Mouse (Mus musculus) cortical plate, adult 2 months (tissue): Measurements from ENCODE around the gene Akap6.

Experiments used
- CTCF ChIP-seq: fragments of 200-500 bp; IDR thresholded peaks from 2 replicates; pipeline ENCODE4 v1.5.1; 2011; ENCODE audit warnings: mild to moderate bottlenecking, control low read depth, low read length; ENCODE audit not compliant: insufficient read depth; ENCODE audit errors: extremely low read depth
- POLR2A ChIP-seq: fragments of 200-500 bp; IDR thresholded peaks from 2 replicates; pipeline ENCODE4 v1.6.1; 2011; ENCODE audit warnings: mild to moderate bottlenecking, low read length, control low read depth; ENCODE audit not compliant: insufficient read depth; ENCODE audit errors: extremely low read depth

- TF ChIP-seq CTCF (no peak), POLR2A (no peak)
These were observed 158.1 kb downstream of the Akap6 start for GRCm38 (mm10) chr12:52857306-52857705.
